Mouse (Mus musculus) CD8-positive naive resting alpha-beta T cell, adult 2 months (primary cell): ENCODE measurements around the gene Kifc1.
A peak's percentile ranks its signal among the peaks of the same experiment; 100 is the strongest.
"Not testable (repeated sequence)": the region's sequence is repeated elsewhere in the genome, so short reads cannot be mapped to it uniquely, and the experiment has no call there.

ENCODE experiments used
- DNase-seq, 2 experiments: peaks; one replicate each; pipeline ENCODE4 v3.0.0; 2022; ENCODE audit warnings: low read depth in 2 of 2, low spot score in 2 of 2

The Kifc1 gene

GRCm38 (mm10) chr17:33903911-33904651 lies 13.6 kb upstream of the Kifc1 start:
- not testable (repeated sequence) for DNase-seq

- DNase-seq, result no peak
These were observed 12.0 kb upstream of the Kifc1 start for GRCm38 (mm10) chr17:33902491-33902890.

- DNase-seq, result no peak
These were observed 11.6 kb upstream of the Kifc1 start for GRCm38 (mm10) chr17:33902079-33902478.

- no peak for DNase-seq
These were observed 11.2 kb upstream of the Kifc1 start for GRCm38 (mm10) chr17:33901653-33902052.

- no peak for DNase-seq
These were observed 10.5 kb upstream of the Kifc1 start for GRCm38 (mm10) chr17:33900989-33901314.

- no peak for DNase-seq
These were observed 10.0 kb upstream of the Kifc1 start for GRCm38 (mm10) chr17:33900281-33900988.

- no peak for DNase-seq
These were observed 9.2 kb upstream of the Kifc1 start for GRCm38 (mm10) chr17:33899642-33900041.

- DNase-seq, result not testable (repeated sequence)
These were observed 7.7 kb upstream of the Kifc1 start for GRCm38 (mm10) chr17:33898193-33898592.

GRCm38 (mm10) chr17:33897114-33897794 lies 6.8 kb upstream of the Kifc1 start:
- DNase-seq, result peak in 1 of 2 experiments; percentile 47

- not testable (repeated sequence) for DNase-seq
These were observed 2.5 kb upstream of the Kifc1 start for GRCm38 (mm10) chr17:33893011-33893410.

- no peak for DNase-seq
These were observed 2.0 kb upstream of the Kifc1 start for GRCm38 (mm10) chr17:33892429-33892828.

GRCm38 (mm10) chr17:33891892-33892291 lies 1.4 kb upstream of the Kifc1 start:
- not testable (repeated sequence) for DNase-seq

GRCm38 (mm10) chr17:33891357-33891756 lies 896 bp upstream of the Kifc1 start:
- no peak for DNase-seq

GRCm38 (mm10) chr17:33889941-33890532 lies 424 bp downstream of the Kifc1 start:
- not testable (repeated sequence) for DNase-seq

- DNase-seq, result not testable (repeated sequence)
These were observed 2.2 kb downstream of the Kifc1 start for GRCm38 (mm10) chr17:33888230-33888629.

- not testable (repeated sequence) for DNase-seq
These were observed 2.7 kb downstream of the Kifc1 start for GRCm38 (mm10) chr17:33887802-33888201.

GRCm38 (mm10) chr17:33884320-33884719 lies 6.1 kb downstream of the Kifc1 start:
- not testable (repeated sequence) for DNase-seq

- not testable (repeated sequence) for DNase-seq
These were observed 14.7 kb downstream of the Kifc1 start for GRCm38 (mm10) chr17:33875797-33876196.

GRCm38 (mm10) chr17:33874411-33874810 lies 16.1 kb downstream of the Kifc1 start:
- DNase-seq, result no peak

- not testable (repeated sequence) for DNase-seq
These were observed 16.9 kb downstream of the Kifc1 start, which contains the start of gene Gm7029 for GRCm38 (mm10) chr17:33873537-33873936. Gene Gm7029, plus strand, starts transcription at chr17:33873837.

GRCm38 (mm10) chr17:33865330-33866030 lies 25.0 kb downstream of the Kifc1 start:
- peak; percentile 63 to 79 for DNase-seq
